Mouse (Mus musculus) embryonic facial prominence, embryonic 13.5 days (tissue): ENCODE results near the gene Paqr7. TPM values are rescaled to one million over a fixed set of nuclear protein-coding genes. Genes with fewer than 3 reads are reported as not detected.
A peak's percentile ranks its signal among the peaks of the same experiment; 100 is the strongest.

ENCODE experiments used
- ATAC-seq: fragments of 200-750 bp; cut with Nextera tagmentation; 2 replicates; pipeline ENCODE4 v1.8.0; 2017; ENCODE audit warnings: low read depth; ENCODE audit not compliant: insufficient number of reproducible peaks, insufficient read depth, low FRiP score, low TSS enrichment
- H3K27ac ChIP-seq: fragments of 300-500 bp; sonication (generic); 2 replicates; pipeline ENCODE4 v1.5.1; 2015; ENCODE audit warnings: moderate library complexity, mild to moderate bottlenecking, inconsistent platforms
- H3K27me3 ChIP-seq: fragments of 300-500 bp; sonication (generic); 2 replicates; pipeline ENCODE4 v1.6.1; 2015; ENCODE audit warnings: mild to moderate bottlenecking, inconsistent platforms
- H3K36me3 ChIP-seq: fragments of 300-500 bp; sonication (generic); 2 replicates; pipeline ENCODE4 v1.6.1; 2015; ENCODE audit warnings: mild to moderate bottlenecking, inconsistent platforms
- H3K4me1 ChIP-seq: fragments of 300-500 bp; sonication (generic); 2 replicates; pipeline ENCODE4 v1.6.1; 2015; ENCODE audit warnings: inconsistent platforms
- H3K4me2 ChIP-seq: fragments of 300-500 bp; sonication (generic); 2 replicates; pipeline ENCODE4 v1.6.1; 2015; ENCODE audit warnings: moderate library complexity, mild to moderate bottlenecking, inconsistent platforms
- H3K4me3 ChIP-seq: fragments of 300-500 bp; sonication (generic); 2 replicates; pipeline ENCODE4 v1.5.1; 2015; ENCODE audit warnings: mild to moderate bottlenecking, inconsistent platforms
- H3K9ac ChIP-seq: fragments of 300-500 bp; sonication (generic); 2 replicates; pipeline ENCODE4 v1.6.1; 2015; ENCODE audit warnings: mild to moderate bottlenecking, inconsistent platforms
- H3K9me3 ChIP-seq: fragments of 300-500 bp; sonication (generic); 2 replicates; pipeline ENCODE4 v1.6.1; 2016; ENCODE audit warnings: inconsistent platforms
- WGBS: fragments of 180-500 bp; shearing (Covaris S2); methylation state at CpG from one replicate; pipeline ENCODE4 v1.1.7; 2015; ENCODE audit warnings: mixed read lengths; 5-methylcytosine and 5-hydroxymethylcytosine counted together
- polyA plus RNA-seq: library from polyadenylated mRNA; unstranded; fragments of >200 nt; fragmentation: Nextera tagmentation; extraction: Ambion mirVana; gene quantifications from 2 replicates; pipeline ENCODE4 v1.2.1, GENCODE M21; 2015

The Paqr7 gene
- polyA plus RNA-seq, 1 experiment from 2014 or later, result 3.8 TPM

DNA sequence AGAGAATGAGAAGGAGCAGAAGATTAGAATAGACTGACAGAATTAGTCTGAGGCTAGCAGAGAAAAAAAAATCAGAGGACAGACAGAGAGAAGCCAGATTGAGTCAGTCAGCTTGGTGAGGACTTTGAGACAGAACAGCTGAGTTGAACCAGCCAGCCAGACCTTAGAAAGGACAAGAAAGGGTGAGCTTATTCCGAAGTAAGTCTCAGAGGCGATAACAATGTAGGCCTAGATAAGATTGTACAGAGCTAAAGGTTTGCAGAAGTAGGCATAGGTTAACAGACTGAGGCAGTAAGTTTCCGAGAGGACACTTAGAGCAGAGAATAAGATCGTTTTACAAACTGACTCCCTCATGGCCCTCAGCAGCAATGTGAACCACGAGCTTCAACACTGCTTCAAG, 35.2 kb upstream of the Paqr7 start:
- H3K4me1 ChIP-seq, result 0 out of 2 replicates have a peak, but pooled peaks cover 3% of the 10 kb centered on the region
- H3K27me3 ChIP-seq, result 0 out of 2 replicates have a peak, but pooled peaks cover 1% of the 10 kb centered on the region
- no peak for ATAC-seq
- H3K27ac ChIP-seq, result no peak overlapping the region
- H3K4me2 ChIP-seq, result no peak overlapping the region
- no peaks in the 10 kb centered on the region for H3K9me3 ChIP-seq
- no peak overlapping the region for H3K4me3 ChIP-seq
- no peaks in the 10 kb centered on the region for H3K36me3 ChIP-seq
- WGBS, result 73% methylated on average over 5 of the region's 5 CpGs
- no peak overlapping the region for H3K9ac ChIP-seq

DNA sequence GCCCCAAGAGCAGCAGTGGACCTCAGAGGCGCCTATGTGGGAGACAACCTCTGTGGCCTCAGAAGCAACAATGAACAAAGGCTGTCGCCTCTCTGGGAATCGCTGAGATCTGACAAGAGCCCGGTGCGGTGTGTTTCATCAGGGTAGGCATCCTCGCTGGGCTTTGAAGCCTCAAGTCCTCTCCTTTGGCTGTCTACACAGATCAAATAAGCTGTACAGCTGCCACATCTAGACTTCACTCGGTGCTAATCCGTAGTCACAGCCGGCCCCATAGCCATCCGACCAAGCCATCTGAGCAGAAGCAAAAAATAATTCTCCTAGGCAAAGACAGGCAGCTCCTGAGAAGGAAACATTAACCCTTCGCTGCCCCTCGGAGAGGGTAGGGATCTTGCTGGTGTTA, 30.7 kb upstream of the Paqr7 start:
- no peak overlapping the region for H3K4me2 ChIP-seq
- no peak overlapping the region for H3K4me3 ChIP-seq
- no peak overlapping the region for H3K9ac ChIP-seq
- WGBS, result 40% methylated on average over 12 of the region's 12 CpGs
- no peaks in the 10 kb centered on the region for H3K9me3 ChIP-seq
- H3K4me1 ChIP-seq, result peaks cover 15% of the 10 kb centered on the region; the same call in 1 of the 2 replicates
- no peak overlapping the region for H3K27ac ChIP-seq
- peaks cover 3% of the 10 kb centered on the region for H3K36me3 ChIP-seq
- H3K27me3 ChIP-seq, result no peaks in the 10 kb centered on the region
- ATAC-seq, result no peak

DNA sequence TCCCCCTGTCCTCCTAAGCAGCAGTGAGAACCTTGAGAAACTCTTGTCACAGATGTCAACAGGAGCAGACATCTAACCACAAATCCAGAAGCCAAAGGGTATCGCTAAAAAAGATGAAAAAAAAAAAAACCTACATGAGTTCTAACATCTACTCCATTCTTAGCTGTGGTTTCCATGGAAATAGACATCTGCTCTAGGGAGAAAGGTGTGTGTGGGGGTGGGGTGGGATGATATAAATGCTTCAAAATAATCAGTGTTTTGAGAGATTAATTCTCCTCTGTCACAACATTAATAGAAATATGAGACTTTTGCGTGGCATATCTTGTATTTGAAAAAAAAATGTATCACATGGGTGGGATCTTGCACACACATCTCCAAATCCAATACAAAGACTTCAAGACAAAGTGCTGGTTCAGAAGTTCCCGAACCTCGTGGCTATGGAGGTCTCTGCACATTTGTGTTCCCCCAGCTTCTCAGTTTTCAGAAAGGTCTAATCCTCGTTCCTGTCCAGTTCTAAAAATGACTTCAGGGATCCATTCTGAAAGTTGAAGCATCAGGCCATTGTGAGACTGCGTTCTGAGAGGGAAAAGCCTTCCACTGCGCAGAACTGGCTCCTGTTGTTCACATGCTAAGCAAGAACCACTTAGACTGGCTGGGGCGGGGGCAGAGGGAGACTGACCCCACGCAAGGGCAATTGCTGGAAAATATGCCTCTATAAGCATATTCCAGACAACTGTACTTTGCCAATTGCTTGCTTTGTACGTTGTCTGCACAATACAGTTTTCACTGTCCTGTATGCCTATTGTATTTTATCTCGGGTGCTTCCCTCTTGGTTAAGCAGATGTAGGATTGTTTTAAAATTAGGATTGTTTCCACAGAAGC, 29.9 kb upstream of the Paqr7 start:
- no peak overlapping the region for H3K27ac ChIP-seq
- H3K4me2 ChIP-seq, result peak overlapping the region; percentile 95
- no peaks in the 10 kb centered on the region for H3K9me3 ChIP-seq
- H3K36me3 ChIP-seq, result peaks cover 11% of the 10 kb centered on the region
- H3K9ac ChIP-seq, result no peak overlapping the region
- H3K4me1 ChIP-seq, result peaks cover 17% of the 10 kb centered on the region; the same call in 1 of the 2 replicates
- whole genome bisulfite sequencing, result 62% methylated on average over 11 of the region's 11 CpGs
- peak overlapping the region; percentile 89 for H3K4me3 ChIP-seq
- H3K27me3 ChIP-seq, result no peaks in the 10 kb centered on the region
- no peak for ATAC-seq

DNA sequence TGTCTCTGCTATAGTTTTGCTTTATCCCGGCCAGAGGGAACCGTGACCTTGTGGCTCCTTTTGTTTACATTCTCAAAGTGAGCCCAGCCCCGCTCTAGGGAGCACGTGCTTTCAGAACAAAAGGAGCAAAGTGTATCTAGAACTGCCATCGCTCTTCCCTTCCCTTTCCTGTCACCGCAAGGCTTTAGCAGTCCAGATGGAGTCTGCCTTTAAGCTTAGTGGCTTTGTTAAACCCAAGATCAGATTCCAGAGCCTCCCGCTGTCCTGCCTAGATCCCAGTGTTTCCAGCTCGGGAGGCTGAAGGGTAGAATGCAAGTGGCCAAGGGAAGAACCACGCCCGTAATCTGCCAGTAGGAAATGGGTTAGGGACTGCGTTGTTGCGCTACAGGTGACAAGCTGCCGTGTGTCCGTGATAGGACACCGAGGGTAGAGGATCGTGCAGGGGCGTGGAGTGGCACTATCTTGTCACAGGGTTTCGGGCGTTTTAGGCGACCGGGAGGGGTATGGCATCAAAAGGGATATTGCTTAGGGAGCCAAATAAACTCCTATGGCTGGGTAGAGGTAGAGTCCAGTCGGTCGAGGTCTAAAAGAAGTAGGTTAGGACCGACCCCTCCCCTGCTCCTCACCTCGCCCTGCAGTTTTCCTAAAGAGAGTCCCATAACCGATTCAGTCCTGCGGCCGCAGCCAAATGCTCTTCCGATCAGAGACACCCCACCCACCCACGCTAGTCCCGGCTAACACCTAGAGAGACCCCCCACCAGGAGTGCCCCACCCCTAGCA, 28.9 kb upstream of the Paqr7 start:
- WGBS, result under 1% methylated on average over 31 of the region's 31 CpGs
- H3K4me3 ChIP-seq, result peak overlapping the region; percentile 89
- H3K9me3 ChIP-seq, result no peaks in the 10 kb centered on the region
- peak overlapping the region; percentile 92 for H3K27ac ChIP-seq
- H3K36me3 ChIP-seq, result peaks cover 19% of the 10 kb centered on the region
- no peaks in the 10 kb centered on the region for H3K27me3 ChIP-seq
- peak overlapping the region; percentile 95 for H3K9ac ChIP-seq
- H3K4me1 ChIP-seq, result peaks cover 17% of the 10 kb centered on the region; the same call in 1 of the 2 replicates
- peak; percentile 1; the same call in 1 of the 2 replicates for ATAC-seq
- H3K4me2 ChIP-seq, result peak overlapping the region; percentile 95

DNA sequence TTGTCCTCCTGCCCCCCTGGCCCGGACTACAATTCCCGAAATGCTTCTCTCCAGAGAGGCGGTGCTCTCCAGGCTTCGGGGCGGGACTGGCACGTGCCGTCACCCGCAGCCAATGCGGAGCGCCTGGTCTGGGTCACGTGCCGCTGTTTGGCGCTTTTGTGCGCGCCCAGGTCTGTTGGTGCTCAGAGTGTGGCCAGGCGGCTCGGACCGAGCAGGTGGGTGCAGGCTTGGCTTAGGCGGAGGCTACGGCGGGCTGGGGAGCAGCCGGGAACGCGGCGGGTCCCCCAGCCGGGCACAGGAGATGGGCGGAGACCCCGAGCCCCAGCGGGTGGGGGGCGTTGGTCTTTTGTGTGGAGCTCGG, 28.3 kb upstream of the Paqr7 start, which contains the start of gene Stmn1:
Gene Stmn1, plus strand, starts transcription at position 106 of the 361 bp plus-strand sequence.
- Histone ChIP-seq H3K9ac (peak within 1 kb of the TSS; percentile 95), H3K4me2 (peak within 1 kb of the TSS; percentile 95), H3K27ac (peak within 1 kb of the TSS; percentile 92), H3K4me1 (peaks cover 17% of the 10 kb centered on the region; the same call in 1 of the 2 replicates), H3K27me3 (no peaks in the 10 kb centered on the region), H3K4me3 (peak within 1 kb of the TSS; percentile 89), H3K36me3 (peaks cover 24% of the 10 kb centered on the region), H3K9me3 (no peaks in the 10 kb centered on the region)
- ATAC-seq, result peak; percentile 97
- WGBS, result under 1% methylated on average over 30 of the region's 31 CpGs

DNA sequence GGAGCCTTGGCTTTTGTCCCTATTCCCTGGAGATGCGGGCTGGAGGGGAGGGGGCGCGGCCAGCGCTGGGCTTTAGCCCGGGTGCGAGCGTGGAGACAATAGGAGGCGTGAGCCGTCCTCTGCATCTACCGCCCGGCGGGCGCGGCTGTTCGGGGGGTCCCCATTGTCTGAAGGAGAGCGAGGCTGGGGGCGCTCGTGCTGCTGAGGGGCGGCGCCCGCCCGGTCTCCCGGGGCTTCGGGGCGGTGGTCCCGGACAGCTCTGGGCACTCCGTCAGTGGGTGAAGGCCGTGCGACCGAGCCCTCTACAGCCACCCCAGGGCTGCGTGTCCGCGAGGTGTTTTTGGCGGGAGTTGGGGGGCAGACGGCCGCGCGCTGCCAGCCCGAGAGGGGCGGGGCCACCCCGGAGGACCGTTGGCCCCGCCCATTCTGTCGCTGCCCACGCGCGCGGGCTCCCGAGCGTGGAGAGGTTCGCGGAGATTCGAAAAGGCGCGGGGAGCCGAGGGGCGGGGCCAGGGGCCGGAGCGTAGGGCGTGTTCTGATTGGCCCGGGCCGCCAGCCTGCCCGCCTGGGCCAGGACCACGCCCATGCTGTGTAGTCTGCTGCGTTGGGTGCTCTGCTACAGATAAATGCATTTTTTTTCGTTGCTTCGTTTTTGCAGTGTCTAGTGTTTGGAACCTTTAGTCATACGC, 27.8 kb upstream of the Paqr7 start:
- peak; percentile 85 for ATAC-seq
- Histone ChIP-seq H3K4me2 (peak overlapping the region; percentile 95), H3K9me3 (no peaks in the 10 kb centered on the region), H3K27ac (peak overlapping the region; percentile 92), H3K27me3 (no peaks in the 10 kb centered on the region), H3K4me1 (peaks cover 17% of the 10 kb centered on the region; the same call in 1 of the 2 replicates), H3K36me3 (peaks cover 26% of the 10 kb centered on the region), H3K4me3 (peak overlapping the region; percentile 89), H3K9ac (peak overlapping the region; percentile 95)
- under 1% methylated on average over 68 of the region's 68 CpGs for WGBS

DNA sequence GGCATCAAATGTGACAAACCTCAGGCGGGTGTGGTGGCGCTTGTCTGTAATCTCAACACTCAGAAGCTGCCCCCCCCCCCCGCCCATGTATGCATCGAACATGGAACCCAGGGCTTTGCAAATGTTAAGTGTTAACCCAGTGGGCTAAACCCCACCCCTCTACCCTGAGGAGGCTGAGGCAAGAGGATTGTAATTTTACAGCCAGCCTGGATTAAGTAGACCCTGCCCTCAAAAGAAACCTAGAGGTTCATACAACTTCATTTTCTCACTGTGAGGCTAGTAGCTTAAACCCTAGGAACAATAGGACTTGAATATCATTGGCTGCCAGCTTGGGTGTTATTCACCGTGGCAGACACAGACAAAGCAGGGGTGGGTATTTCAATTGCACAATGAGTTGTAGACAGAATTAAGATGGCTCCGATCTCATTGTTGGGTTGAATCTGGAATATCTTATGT, 27.1 kb upstream of the Paqr7 start:
- H3K27ac ChIP-seq, result peak overlapping the region; percentile 92
- no peak for ATAC-seq

DNA sequence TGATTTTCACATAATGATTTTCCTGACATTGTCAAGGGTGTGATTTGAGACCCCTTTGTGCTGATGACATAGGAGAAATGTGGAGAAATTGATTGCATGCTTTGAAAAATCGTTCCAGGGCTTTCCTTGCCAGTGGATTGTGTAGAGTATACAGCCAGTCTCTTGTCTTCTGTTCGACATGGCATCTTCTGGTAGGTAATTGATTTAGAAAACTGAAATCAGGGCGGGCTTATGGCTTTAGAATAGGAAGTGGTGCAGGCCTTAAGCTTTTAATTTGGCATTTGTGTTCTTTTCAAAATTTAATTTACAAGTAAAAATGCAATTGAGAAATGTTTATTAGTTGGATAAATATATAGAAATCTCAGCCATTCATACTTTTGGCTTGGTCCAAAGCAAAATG, 26.5 kb upstream of the Paqr7 start:
- Histone ChIP-seq H3K27ac (peak overlapping the region; percentile 92; the same call in 1 of the 2 replicates), H3K9me3 (no peaks in the 10 kb centered on the region), H3K9ac (peak overlapping the region; percentile 95; the same call in 1 of the 2 replicates), H3K27me3 (no peaks in the 10 kb centered on the region), H3K4me1 (peaks cover 17% of the 10 kb centered on the region; the same call in 1 of the 2 replicates), H3K4me2 (peak overlapping the region; percentile 95), H3K36me3 (peaks cover 38% of the 10 kb centered on the region), H3K4me3 (peak overlapping the region; percentile 89)
- no peak for ATAC-seq
- WGBS, result 41% methylated on average over 3 of the region's 3 CpGs

More for the DNA sequence above, 27.1 kb upstream of the Paqr7 start:
- Histone ChIP-seq H3K9me3 (no peaks in the 10 kb centered on the region), H3K36me3 (peaks cover 32% of the 10 kb centered on the region), H3K9ac (peak overlapping the region; percentile 95), H3K4me3 (peak overlapping the region; percentile 89), H3K4me2 (peak overlapping the region; percentile 95), H3K4me1 (peaks cover 17% of the 10 kb centered on the region; the same call in 1 of the 2 replicates), H3K27me3 (no peaks in the 10 kb centered on the region)
- WGBS, result 15% methylated on average over 6 of the region's 6 CpGs

DNA sequence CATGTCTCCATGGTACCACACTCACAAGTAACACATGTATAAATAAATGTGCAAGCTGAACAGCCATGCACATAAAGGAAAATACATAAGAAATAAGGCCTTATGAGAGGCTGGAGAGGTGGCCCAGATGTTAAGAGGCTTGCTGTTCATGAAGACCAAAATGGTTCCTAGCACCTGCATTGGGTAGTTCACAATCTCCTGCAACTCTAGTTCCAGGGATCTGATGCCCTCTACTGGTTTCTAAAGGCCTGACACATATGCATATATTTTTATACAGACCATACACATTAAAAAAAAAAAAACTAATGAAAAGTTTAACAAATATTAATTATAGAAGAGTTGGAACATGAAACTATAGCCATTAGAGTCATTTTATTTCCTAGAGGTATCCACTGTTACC, 25.0 kb upstream of the Paqr7 start:
- H3K36me3 ChIP-seq, result peaks cover 53% of the 10 kb centered on the region
- H3K4me2 ChIP-seq, result no peak overlapping the region

DNA sequence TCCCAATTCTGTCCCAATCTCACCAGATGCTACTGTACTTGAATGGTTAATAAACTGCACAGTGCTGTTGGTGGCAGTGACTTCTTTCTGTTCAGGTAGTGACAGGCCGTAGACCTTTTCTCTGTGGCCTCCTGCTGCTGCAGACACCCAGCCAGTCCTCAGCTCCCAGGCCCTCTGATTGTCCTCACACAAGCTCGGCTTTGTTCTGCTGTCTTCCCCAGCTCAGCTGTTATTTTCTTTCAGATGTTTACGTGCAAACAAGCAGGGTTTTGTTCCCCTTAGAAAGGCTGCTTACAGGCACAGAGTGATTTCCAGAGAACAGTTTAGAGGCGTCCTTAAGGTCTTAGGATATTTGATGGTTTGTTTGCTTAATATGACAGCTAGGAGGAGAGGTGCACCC, 22.7 kb upstream of the Paqr7 start:
- Histone ChIP-seq H3K9me3 (no peaks in the 10 kb centered on the region), H3K27me3 (no peaks in the 10 kb centered on the region), H3K4me1 (peaks cover 8% of the 10 kb centered on the region; the same call in 1 of the 2 replicates), H3K4me2 (no peak overlapping the region), H3K4me3 (no peak overlapping the region), H3K36me3 (peaks cover 60% of the 10 kb centered on the region), H3K27ac (no peak overlapping the region), H3K9ac (0 out of 2 replicates have a peak overlapping the region, but pooled peaks have one; percentile 16)
- no peak for ATAC-seq
- 61% methylated on average over 4 of the region's 4 CpGs for WGBS

More for the DNA sequence above, 25.0 kb upstream of the Paqr7 start:
- H3K4me3 ChIP-seq, result no peak overlapping the region
- H3K27me3 ChIP-seq, result no peaks in the 10 kb centered on the region
- H3K9ac ChIP-seq, result no peak overlapping the region
- H3K27ac ChIP-seq, result no peak overlapping the region
- H3K9me3 ChIP-seq, result no peaks in the 10 kb centered on the region
- peaks cover 14% of the 10 kb centered on the region; the same call in 1 of the 2 replicates for H3K4me1 ChIP-seq
- ATAC-seq, result no peak

DNA sequence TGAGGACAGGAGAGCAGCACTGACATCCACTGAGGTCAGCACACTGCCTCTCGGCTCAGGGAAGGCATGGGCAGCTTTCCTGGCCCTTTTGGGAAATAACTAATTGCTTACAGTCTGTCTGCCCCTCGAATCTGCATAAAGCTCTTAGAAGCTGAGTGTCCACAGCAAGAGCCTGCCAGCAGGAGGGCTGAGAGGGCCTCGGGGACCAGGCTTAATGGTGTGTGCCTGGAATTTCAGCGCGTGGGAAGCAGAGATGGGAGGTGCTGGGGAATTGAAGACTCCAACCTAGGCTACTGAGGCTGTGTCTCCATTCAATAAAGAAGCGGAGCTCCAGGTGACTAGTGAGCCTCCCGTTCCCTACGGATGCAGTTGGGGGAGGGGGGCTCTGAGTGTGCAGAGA, 22.3 kb upstream of the Paqr7 start:
- Histone ChIP-seq H3K9me3 (no peaks in the 10 kb centered on the region), H3K4me1 (peaks cover 8% of the 10 kb centered on the region; the same call in 1 of the 2 replicates), H3K9ac (0 out of 2 replicates have a peak overlapping the region, but pooled peaks have one; percentile 16), H3K27ac (no peak overlapping the region), H3K36me3 (peaks cover 60% of the 10 kb centered on the region), H3K4me3 (no peak overlapping the region), H3K27me3 (no peaks in the 10 kb centered on the region), H3K4me2 (no peak overlapping the region)
- 61% methylated on average over 8 of the region's 8 CpGs for WGBS
- ATAC-seq, result no peak
